Comparison of ENCODE assay signal across 9 mouse cellular contexts in genomic region chr4:135960717-135961116, GRCm38 (mm10). TPM values are rescaled to one million over a fixed set of nuclear protein-coding genes. Genes with fewer than 3 reads are reported as not detected.
DNase-seq lines count a peak whose midpoint lies in the region; ATAC-seq lines count a peak whose summit lies in the region.
"Had no signal": no experiment of that assay in that cellular context is flagged by ENCODE, and none has a peak within 500 bp of the region (broad histone marks: within the 10 kb centered on the region; RNA-seq: fewer than 3 reads in every experiment).

No protein-coding gene starts in this region.

- intact Hi-C loops in left cerebral cortex, postnatal 14 days (cut with DNase I): loop anchor here (5.0 kb wide), 1 partner anchor 68 kb away; no protein-coding TSS in a partner anchor

- H3K36me3 ChIP-seq in hindbrain, embryonic 11.5 days (ENCODE audit: control insufficient read depth, insufficient read depth, low read length): no peaks in the 10 kb centered on the region
- peaks cover 55% of the 10 kb centered on the region for H3K36me3 ChIP-seq in hindbrain, embryonic 13.5 days

- H3K27ac ChIP-seq in hindbrain, embryonic 11.5 days (ENCODE audit: low read depth, low read length): no peak overlapping the region
- H3K27ac ChIP-seq in hindbrain, embryonic 13.5 days: no peak overlapping the region
- H3K27ac ChIP-seq: neural tube, embryonic 12.5 days had no signal

- H3K9ac ChIP-seq in hindbrain, embryonic 11.5 days (ENCODE audit: low read depth, low read length): no peak overlapping the region
- H3K9ac ChIP-seq in hindbrain, embryonic 13.5 days: no peak overlapping the region
- H3K9ac ChIP-seq: neural tube, embryonic 12.5 days had no signal

- H3K4me2 ChIP-seq in hindbrain, embryonic 11.5 days (replicated peaks; ENCODE audit: low read depth, low read length): no peak overlapping the region
- H3K4me2 ChIP-seq in hindbrain, embryonic 13.5 days: no peak overlapping the region
- H3K4me2 ChIP-seq: neural tube, embryonic 12.5 days had no signal

- no peaks in the 10 kb centered on the region for H3K9me3 ChIP-seq in hindbrain, embryonic 11.5 days (ENCODE audit: control insufficient read depth, low read length)
- no peaks in the 10 kb centered on the region for H3K9me3 ChIP-seq in hindbrain, embryonic 13.5 days
- H3K9me3 ChIP-seq: neural tube, embryonic 12.5 days had no signal

- peak; percentile 92 for DNase-seq in hindbrain, embryonic 11.5 days (ENCODE audit: low spot score)
- DNase-seq in MEL-GATA-1-ER (ENCODE audit: extremely low read depth, low read depth): peak; percentile 64
- DNase-seq in cerebellum, postnatal 10 days: peak; percentile 89 to 92
- peak; percentile 77 for DNase-seq in heart, adult 8-10 months (ENCODE audit: low spot score)
- DNase-seq in left cerebral cortex, postnatal 14 days (ENCODE audit: low spot score in 2 of 2): peak; percentile 82 to 87
- peak; percentile 92 for DNase-seq in naive thymus-derived CD4-positive, alpha-beta T cell, adult 2 months (ENCODE audit: low read depth)
- DNase-seq in testis, postnatal 14 days (ENCODE audit: low spot score): peak; percentile 59

- H3K4me1 ChIP-seq in hindbrain, embryonic 11.5 days (replicated peaks; ENCODE audit: control insufficient read depth, insufficient read depth, low read length): peaks cover 3% of the 10 kb centered on the region; the same call in 1 of the 2 replicates
- peaks cover 23% of the 10 kb centered on the region for H3K4me1 ChIP-seq in hindbrain, embryonic 13.5 days (replicated peaks)

- 26% methylated on average over 5 of the region's 5 CpGs for WGBS in hindbrain, embryonic 11.5 days
- WGBS in hindbrain, embryonic 13.5 days: 23% methylated on average over 5 of the region's 5 CpGs

- H3K4me3 ChIP-seq in hindbrain, embryonic 11.5 days (ENCODE audit: low read depth, low read length): no peak overlapping the region
- H3K4me3 ChIP-seq in hindbrain, embryonic 13.5 days: no peak overlapping the region
- H3K4me3 ChIP-seq: neural tube, embryonic 12.5 days had no signal

- H3K27me3 ChIP-seq in hindbrain, embryonic 11.5 days (ENCODE audit: control insufficient read depth, insufficient read depth, low read length): no peaks in the 10 kb centered on the region
- no peaks in the 10 kb centered on the region for H3K27me3 ChIP-seq in hindbrain, embryonic 13.5 days
- H3K27me3 ChIP-seq: neural tube, embryonic 12.5 days had no signal

- 0 out of 2 replicates have a peak, but pooled peaks have one; percentile 25 for ATAC-seq in hindbrain, embryonic 11.5 days (ENCODE audit: low FRiP score)
- no peak for ATAC-seq in hindbrain, embryonic 13.5 days (ENCODE audit: low FRiP score)

RNA-seq across cellular contexts. Expression of gene Gale, which starts 2.8 kb away (rescaled TPM):
- 27.9 and 28.1 TPM in 2 replicates for polyA plus RNA-seq in hindbrain, embryonic 11.5 days (2014; fragmentation: Nextera tagmentation; extraction: Ambion mirVana)
- polyA plus RNA-seq in hindbrain, embryonic 13.5 days (2015; fragmentation: Nextera tagmentation; extraction: Ambion mirVana): 39.5 and 41.2 TPM in 2 replicates
- total RNA-seq in heart, adult 8-10 months (2022): 1 to 10 TPM; 1.2 to 3.2 (median 1.6) TPM
- 10 to 100 TPM; 26.2 to 31.6 TPM for total RNA-seq in left cerebral cortex, postnatal 14 days (2021)

RNA-seq across cellular contexts. Expression of gene Lypla2, which starts 11.7 kb away (rescaled TPM):
- 143 and 150 TPM in 2 replicates for polyA plus RNA-seq in hindbrain, embryonic 11.5 days (2014; fragmentation: Nextera tagmentation; extraction: Ambion mirVana)
- polyA plus RNA-seq in hindbrain, embryonic 13.5 days (2015; fragmentation: Nextera tagmentation; extraction: Ambion mirVana): 209 and 211 TPM in 2 replicates
- total RNA-seq in heart, adult 8-10 months (2022): 10 to 100 TPM; 32.5 to 38.4 (median 35.9) TPM
- total RNA-seq in left cerebral cortex, postnatal 14 days (2021): 10 to 100 TPM; 82.2 to 91.6 TPM

RNA-seq across cellular contexts. Expression of gene Hmgcl, which starts 14.5 kb away (rescaled TPM):
- polyA plus RNA-seq in hindbrain, embryonic 11.5 days (2014; fragmentation: Nextera tagmentation; extraction: Ambion mirVana): 54.0 and 60.7 TPM in 2 replicates
- 52.9 and 56.5 TPM in 2 replicates for polyA plus RNA-seq in hindbrain, embryonic 13.5 days (2015; fragmentation: Nextera tagmentation; extraction: Ambion mirVana)
- 10 to 100 TPM; 83.3 to 91.3 (median 85.0) TPM for total RNA-seq in heart, adult 8-10 months (2022)
- total RNA-seq in left cerebral cortex, postnatal 14 days (2021): 10 to 100 TPM; 28.3 to 30.9 TPM

RNA-seq across cellular contexts. Expression of gene Pithd1, which starts 26.3 kb away (rescaled TPM):
- 60.6 and 62.5 TPM in 2 replicates for polyA plus RNA-seq in hindbrain, embryonic 11.5 days (2014; fragmentation: Nextera tagmentation; extraction: Ambion mirVana)
- 54.3 and 58.3 TPM in 2 replicates for polyA plus RNA-seq in hindbrain, embryonic 13.5 days (2015; fragmentation: Nextera tagmentation; extraction: Ambion mirVana)
- total RNA-seq in heart, adult 8-10 months (2022): 10 to 100 TPM; 20.8 to 23.4 (median 21.6) TPM
- total RNA-seq in left cerebral cortex, postnatal 14 days (2021): 10 to 100 TPM; 71.5 to 72.5 TPM

RNA-seq across cellular contexts. Expression of gene Fuca1, which starts 40.2 kb away (rescaled TPM):
- 44.5 and 50.4 TPM in 2 replicates for polyA plus RNA-seq in hindbrain, embryonic 11.5 days (2014; fragmentation: Nextera tagmentation; extraction: Ambion mirVana)
- polyA plus RNA-seq in hindbrain, embryonic 13.5 days (2015; fragmentation: Nextera tagmentation; extraction: Ambion mirVana): 55.8 and 60.9 TPM in 2 replicates
- total RNA-seq in heart, adult 8-10 months (2022): 10 to 100 TPM; 29.8 to 40.8 (median 34.6) TPM
- total RNA-seq in left cerebral cortex, postnatal 14 days (2021): 10 to 100 TPM; 34.0 to 39.0 TPM

Comparison
In these comparisons a context has a peak if more than half of its experiments do, and no peak if none do; other contexts are left out.
1. RNA of gene Gale, which starts 2.8 kb away (total RNA-seq): 26.2 to 31.6 TPM in left cerebral cortex, postnatal 14 days; 1.2 to 3.2 TPM in heart, adult 8-10 months; every median in the first group is over 4 times any median in the second.
2. Peak in every context shown above with its lines, with median percentiles within 50 percentile points of each other: DNase-seq.